Mouse (Mus musculus): ENCODE measurements around the gene Tsen34. TPM values are rescaled to one million over a fixed set of nuclear protein-coding genes. Genes with fewer than 3 reads are reported as not detected.
"Not testable (repeated sequence)": the region's sequence is repeated elsewhere in the genome, so short reads cannot be mapped to it uniquely, and the experiment has no call there.

Gene Tsen34
- total RNA-seq, 1 experiment from 2014 or later = 22.9 TPM

DNA sequence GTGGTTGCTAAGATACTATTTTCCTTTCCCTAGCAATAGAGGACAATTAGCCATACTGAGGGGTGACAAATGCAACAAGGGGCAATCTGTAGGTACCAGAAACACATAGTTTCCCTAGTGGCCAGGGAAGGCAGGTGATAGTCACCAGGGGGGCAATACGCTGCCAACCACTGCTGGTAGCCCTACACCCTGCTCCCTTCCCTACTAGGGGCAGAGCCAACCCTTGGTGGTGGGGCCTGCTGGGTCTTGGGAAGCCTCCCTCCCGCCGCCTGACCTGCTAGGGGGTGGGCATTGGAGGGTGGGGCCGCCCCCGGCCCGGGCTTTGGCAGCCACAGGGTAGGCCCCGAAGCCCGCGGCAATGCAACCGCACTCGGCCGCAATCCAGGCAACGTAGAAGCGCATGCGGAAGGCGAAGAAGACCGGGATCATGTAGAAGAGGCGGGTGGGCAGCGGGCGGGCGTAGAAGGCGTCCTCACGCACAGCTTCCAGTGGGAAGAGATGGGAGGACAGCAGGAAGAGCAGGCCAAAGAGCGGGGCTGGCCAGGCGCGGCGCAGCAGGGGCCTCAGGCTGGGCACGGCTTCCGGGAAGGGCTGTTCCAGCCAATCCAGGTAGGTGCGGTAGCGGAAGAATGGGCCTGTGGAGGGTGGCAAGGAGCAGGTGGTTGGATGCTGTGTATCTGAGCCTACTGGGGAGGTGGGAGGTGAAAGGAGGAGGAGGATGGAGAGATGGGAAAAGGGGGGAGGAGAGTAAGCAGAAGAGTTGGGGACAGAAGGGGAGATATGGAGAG is 7.1 kb upstream of the Tsen34 start:
- no peak for ATAC-seq (replicated peaks; ENCODE audit: low read depth, poor library complexity, severe bottlenecking)

DNA sequence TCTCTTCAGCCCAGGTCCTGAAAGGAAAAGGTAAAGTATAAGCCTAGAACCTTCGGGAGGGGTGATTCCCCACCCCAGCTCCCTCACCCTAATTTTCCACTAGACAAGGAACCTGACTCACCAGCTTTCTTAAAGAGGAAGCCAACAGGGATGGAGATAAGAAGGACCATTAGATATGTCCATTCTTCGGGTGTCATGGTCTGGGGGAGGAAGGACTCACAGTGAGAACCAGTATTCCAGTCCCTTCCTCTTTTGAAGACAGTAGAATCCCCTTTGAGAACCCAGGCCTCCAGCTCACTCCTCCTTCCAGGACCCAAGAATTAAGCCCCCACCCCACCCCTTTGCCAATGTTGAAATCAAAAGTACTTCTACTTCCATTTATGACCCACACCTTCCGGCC is 744 bp upstream of the Tsen34 start:
- ATAC-seq (replicated peaks; ENCODE audit: low read depth, poor library complexity, severe bottlenecking) = no peak

DNA sequence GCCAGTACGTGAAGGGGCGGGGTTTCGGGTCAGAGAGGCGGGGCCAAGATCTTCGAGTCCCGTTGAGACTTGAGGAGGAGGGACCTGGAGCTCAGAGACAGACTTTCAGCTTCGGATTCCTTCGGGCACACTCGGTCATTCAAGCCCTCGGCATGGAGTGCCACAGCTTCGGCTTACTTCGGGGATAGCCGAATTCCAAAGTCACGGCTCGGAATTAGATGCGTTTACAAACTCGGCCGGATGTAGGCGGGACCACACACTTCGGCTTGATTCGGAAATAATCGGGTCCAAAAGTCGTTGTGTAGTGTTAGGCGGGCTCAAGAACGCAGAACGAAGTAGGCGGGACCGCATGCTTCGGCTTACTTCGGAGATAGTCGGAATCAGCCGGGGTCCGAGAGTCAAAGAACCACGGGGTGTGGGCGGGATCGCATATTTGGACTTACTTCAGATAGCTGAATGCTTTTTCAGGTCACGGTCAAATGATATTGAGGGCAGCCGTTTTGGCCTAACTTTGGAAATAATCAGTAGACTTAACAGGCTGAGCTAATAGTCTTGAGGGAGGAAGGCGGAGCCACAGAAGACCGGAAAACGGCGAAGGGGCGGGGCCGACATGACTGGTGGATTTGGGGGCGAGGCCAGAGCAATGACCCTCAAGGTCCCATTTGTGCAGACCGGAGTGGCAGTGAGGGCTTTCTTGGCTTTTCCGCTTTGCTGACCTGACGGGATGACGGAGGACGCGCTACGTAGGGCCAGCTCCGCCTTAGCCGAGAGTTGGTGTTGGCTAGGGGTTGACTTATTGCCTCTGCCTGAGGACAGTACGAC is 535 bp downstream of the Tsen34 start, which contains the start of gene Mboat7:
TSS of gene Mboat7 (minus strand) at position 537 of the 822 bp plus-strand sequence.
- ATAC-seq (replicated peaks; ENCODE audit: low read depth, poor library complexity, severe bottlenecking) = peak; percentile 69

DNA sequence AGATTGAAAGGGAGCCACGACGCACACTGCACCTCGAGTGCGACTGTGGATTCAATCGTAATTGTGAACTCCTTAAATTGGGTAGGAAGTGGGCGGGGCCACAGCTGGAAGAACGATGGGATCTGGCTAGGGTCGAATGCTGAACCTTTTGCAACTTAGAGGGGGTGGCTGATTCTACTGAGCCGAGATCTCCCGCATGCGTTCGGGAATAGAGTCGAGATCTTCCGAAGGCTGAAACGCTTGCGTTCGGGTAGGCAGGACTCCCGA is 1.1 kb downstream of the Tsen34 start:
- ATAC-seq (replicated peaks; ENCODE audit: low read depth, poor library complexity, severe bottlenecking) = no peak

DNA sequence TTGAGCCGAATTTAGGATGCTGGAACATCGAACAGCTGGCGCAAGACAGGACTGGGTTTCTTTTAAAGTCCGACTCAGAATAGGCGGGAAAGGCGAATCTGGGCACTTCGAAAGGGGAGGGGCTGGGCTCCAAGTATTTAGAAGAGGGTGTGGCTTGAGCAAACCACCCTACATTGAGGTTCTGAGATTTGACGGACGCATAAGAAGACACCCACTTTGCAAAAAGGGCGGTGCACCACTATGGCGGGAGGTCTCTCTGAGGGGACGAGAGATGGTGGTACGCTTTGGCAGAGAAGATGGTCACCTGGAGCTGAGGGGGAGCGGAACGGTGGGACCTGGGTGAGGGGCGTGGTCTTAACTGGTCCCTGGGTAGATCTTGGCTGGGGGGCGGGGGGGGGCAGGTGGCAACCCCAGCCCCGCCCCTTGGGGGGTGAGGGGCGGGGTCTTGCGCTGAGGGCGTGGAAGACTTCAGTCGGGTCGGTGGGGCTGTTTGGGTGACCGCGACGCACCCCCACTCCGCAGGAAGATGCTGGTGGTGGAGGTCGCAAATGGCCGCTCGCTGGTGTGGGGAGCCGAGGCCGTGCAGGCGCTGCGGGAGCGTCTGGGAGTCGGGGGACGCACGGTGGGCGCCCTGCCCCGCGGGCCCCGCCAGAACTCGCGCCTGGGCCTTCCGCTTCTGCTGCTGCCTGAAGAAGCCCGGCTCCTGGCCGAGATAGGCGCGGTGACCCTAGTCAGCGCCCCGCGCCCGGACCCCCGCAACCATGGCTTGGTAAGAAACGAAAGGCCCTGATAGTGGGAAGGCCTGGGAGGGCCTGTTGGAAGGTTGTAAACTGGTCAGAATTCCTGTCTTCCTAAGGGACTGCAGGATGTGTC is 1.6 kb downstream of the Tsen34 start:
- peak; percentile 27 for ATAC-seq (replicated peaks; ENCODE audit: low read depth, poor library complexity, severe bottlenecking)

DNA sequence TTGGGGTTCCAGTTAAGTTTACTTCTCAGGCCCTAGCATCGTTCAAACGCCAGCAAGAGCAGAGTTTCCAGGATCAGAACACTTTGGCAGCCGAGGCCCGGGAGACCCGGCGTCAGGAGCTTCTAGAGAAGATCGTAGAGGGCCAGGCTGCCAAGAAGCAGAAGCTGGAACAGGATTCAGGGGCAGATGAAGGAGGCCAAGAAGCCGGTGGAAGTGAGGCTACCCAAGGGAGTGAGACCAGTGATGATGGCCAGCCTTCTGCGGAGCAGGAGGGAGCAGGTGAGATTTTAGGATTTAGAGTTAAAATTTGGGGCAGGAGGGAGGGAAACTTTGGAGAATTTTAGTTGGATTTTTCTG is 2.3 kb downstream of the Tsen34 start:
- ATAC-seq (replicated peaks; ENCODE audit: low read depth, poor library complexity, severe bottlenecking) = not testable (repeated sequence)

DNA sequence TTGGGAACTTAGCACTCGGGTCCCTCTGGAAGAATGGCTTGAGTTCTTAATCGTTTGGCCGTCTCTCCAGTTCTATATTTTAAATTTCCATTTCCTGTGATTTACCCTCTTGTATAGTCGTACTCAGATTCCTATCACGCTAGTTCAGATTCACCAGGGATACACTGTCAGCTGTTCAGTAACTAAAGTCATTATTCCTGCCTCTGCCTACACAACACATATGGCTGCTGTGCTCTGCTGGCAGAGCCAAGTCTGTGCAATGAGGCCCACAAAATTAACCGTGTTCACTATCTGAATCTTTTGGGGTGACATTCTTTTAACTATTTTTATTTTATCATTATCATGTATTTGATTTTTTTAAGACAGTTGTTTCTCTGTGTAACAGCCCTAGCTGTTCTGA is 5.8 kb downstream of the Tsen34 start:
- ATAC-seq (replicated peaks; ENCODE audit: low read depth, poor library complexity, severe bottlenecking) = no peak

DNA sequence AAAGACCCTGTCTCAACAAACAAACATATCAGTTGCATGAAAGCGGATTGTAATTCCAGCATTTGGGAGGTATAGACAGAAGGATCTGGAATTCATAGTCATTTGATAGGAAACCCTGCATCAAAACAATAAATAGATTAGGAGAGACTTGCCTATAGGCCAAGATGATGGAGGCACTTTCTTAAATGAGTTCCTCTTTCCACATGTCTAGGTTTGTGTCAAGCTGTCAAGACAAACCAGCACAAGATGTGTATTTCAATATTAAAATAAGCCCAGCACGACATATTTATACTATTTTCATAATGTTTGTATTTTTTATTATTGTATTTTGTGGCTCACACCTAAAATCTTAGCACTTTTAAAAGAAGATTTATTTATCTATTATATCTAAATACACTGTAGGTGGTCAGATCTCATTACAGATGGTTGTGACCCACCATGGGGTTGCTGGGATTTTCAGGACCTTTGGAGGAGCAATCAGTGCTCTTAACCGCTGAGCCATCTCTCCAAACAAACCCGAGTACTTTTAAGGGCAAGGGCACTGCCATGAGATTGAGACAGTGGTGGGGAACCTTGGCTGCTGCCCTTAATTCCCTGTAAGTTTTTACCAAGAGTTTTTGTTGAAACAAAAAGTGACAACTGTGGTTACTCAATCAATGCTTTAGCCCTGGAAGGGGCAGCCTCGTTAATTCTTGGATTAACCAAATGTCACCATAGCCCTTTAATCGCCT is 10.7 kb downstream of the Tsen34 start:
- ATAC-seq (replicated peaks; ENCODE audit: low read depth, poor library complexity, severe bottlenecking) = no peak; the same call in 1 of the 2 replicates

DNA sequence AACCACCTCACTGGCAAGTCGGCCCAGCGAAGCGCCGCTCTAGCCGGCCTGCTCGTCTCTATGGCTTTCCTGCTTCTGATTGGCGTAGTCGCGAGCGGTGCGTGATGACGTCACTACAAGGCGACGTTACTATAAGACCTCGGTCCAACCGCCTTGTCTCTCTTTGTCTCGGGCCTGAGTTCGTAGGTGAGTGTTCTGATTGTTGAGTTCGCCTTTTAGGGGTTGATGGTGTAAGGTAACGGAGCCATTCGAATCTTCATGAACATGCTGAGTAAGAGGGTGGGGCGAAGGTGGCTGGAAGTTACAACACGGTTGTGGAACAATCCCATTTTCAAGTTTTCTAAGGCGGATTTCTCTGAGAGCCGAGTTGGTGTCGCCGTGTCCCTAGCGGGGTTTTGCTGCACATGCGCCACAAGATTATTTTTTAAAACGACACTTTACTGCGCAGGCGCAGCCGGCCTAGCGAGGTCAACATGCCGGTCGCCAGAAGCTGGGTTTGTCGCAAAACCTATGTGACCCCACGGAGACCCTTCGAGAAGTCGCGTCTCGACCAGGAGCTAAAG is 11.3 kb downstream of the Tsen34 start, which contains the start of gene Rps9:
TSS of gene Rps9 (plus strand) at position 115 of the 563 bp plus-strand sequence.
- peak; percentile 82 for ATAC-seq (replicated peaks; ENCODE audit: low read depth, poor library complexity, severe bottlenecking)

DNA sequence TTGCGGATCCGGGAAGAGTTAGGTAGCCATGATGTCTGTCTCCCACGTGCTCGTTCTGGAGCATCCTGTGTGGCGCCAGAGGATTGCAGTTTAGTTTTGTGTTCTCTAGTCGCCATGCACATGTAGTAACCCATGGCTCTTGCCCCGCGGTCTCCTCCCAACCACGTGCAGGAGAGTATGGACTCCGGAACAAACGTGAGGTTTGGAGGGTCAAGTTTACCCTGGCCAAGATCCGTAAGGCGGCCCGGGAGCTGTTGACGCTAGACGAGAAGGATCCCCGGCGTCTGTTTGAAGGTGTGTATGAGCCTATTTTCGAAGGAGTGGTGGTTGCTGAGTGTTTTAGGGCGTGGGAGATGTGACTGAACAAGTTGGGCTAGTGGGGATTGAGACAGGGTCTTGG is 11.8 kb downstream of the Tsen34 start:
- ATAC-seq (replicated peaks; ENCODE audit: low read depth, poor library complexity, severe bottlenecking) = no peak

DNA sequence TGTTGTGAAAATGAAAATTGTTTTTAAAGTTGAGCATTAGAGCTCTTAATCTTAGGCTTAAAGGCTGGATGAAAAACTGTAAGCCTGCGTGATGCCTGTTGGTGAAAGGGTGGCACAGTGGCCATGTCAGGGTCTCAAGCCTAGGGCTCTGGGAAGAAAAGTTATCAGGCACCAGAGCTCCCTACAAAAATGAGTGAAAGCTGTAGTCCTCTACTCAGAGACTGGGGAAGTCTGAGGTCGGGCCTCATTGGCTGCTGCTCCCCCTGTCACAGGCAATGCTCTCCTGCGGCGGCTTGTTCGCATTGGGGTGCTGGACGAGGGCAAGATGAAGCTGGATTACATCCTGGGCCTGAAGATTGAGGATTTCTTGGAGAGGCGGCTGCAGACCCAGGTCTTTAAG is 12.8 kb downstream of the Tsen34 start:
- ATAC-seq (replicated peaks; ENCODE audit: low read depth, poor library complexity, severe bottlenecking) = not testable (repeated sequence)

DNA sequence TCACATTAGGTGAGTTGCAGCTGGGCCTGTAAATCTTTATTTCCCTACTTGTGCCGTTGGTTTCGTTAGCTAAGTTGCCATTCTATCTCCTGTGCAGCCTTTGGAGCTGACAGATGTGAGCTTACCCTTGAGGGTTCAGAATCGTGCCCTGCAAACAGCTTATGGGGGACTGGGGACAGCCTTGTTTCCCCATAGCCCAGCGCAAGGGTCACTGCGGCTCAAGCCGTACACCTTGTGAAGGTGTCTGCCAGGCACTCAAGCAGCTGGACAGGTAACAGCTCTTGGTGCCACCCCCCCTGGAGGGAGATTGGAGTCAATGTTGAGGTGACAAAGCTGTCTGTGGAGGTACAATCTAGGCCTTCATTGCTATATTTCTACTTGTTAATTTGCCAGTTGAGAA is 13.2 kb downstream of the Tsen34 start:
- no peak for ATAC-seq (replicated peaks; ENCODE audit: low read depth, poor library complexity, severe bottlenecking)

DNA sequence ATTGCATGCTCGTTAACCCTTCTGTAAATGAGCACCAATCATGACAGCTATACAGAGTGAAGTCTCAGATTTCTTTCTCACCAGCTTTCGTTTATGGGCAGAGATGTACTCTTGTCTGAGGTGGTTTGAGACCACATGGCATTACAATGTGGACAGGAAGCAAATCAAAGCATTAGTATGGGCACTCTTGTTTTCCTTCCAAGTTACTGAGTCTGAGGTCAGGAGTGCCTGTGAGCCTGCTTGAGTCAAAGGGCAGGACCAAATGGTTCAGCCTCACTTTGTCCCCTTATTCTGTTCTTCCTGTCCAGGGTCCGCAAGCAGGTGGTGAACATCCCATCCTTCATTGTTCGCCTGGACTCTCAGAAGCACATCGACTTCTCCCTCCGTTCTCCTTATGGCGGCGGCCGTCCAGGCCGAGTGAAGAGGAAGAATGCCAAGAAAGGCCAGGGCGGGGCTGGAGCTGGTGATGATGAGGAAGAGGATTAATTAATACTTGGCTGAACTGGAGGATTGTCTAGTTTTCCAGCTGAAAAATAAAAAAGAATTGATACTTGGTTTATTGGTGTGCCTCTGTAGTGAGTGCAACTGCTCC is 13.8 kb downstream of the Tsen34 start:
- no peak for ATAC-seq (replicated peaks; ENCODE audit: low read depth, poor library complexity, severe bottlenecking)

DNA sequence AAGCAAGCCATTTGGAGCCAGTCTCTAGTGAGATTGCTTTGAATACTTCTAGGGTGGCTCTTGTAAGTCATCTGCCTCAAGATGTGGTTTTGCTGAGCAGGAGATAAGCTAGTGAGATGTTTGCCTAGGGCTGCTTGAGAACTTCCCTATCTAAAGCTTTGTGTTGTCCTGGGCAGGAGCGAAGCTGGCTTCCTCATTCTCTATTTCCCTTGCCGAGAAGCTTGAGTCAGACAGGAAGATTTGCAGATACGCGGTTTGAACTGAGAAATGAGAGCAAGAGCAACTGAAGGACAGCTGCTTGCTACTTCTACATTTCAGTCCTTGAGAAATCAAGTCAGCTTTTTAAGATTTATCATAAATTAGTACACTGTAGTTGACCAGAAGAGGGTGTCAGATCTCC is 14.4 kb downstream of the Tsen34 start:
- peak; percentile 62 for ATAC-seq (replicated peaks; ENCODE audit: low read depth, poor library complexity, severe bottlenecking)

DNA sequence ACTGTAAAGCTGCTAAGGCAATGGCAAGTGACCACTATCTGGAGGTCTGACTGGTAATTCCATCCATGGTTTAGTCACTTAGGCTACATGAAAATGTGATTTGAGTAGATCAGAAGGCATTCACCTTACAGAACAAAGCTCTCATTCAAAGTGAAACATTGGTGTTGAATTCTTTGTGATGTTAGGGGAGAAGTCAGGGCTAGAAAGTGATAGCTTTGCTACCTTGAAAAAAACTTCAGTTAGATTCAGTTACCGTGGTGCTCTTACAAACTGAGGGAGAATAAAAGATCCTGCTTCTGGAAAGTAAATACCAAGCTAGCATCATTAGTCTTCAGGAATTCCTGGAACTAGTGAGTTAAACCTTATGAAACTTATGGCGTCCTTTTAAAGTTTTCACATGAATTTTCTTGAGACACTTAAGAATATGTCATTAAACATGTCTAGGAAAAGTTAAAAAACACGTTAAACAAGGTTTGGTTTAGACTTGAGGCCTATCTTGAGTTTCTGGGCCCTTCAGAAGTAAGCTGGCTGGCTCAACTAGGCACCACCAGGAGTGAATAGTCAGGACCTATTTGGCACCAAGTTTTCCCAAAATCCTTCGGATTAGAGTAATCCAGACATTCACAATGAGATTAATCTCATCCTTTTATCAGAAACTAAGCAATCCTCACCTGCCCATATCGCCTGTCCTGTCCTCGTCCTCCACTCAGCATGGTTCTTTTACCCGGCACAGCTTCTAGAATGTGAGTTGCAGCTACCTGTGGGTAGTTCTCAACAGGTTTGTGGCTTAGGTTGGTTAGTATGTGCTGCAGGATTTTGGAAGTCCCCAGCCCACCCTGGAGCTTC is 15.1 kb downstream of the Tsen34 start:
- ATAC-seq (replicated peaks; ENCODE audit: low read depth, poor library complexity, severe bottlenecking) = no peak

DNA sequence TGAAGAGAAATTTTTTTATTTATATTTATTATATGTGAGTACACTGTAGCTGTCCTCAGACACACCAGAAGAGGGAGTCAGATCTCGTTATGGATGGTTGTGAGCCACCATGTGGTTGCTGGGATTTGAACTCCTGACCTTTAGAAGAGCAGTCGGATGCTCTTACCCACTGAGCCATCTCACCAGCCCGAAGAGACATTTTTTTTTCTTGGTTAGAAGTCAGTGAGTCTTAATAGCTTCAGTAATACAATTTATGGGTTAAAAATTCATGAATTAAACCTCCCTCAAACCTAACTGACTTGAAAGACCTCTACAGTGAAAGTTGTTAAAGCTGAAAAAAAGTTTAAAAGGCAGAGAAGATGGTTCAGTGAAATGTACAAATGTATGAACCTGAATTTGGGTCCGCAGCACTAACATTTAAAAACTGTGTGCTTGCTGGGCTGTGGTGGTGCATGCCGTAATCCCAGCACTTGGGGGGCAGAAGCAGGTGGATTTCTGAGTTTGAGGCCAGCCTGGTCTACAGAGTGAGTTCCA is 15.9 kb downstream of the Tsen34 start:
- ATAC-seq (replicated peaks; ENCODE audit: low read depth, poor library complexity, severe bottlenecking) = not testable (repeated sequence)

DNA sequence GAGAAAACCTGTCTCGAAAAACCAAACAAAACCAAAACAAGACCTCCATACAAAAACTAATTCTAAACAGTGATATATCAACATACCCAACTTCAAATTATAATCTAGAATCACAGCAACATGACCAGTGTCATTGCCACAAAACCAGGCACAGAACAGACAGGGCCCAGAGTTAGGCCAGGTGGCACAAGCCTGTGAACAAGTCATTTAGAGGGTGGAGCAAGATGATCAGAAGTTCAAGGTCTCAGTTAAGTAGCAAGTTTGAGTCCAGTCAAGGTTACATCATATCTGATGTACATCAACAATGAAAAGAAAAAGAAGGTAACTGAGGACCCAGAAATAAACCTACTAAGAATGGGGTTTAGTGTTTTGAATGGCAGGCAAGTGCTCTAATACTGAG is 16.3 kb downstream of the Tsen34 start:
- ATAC-seq (replicated peaks; ENCODE audit: low read depth, poor library complexity, severe bottlenecking) = no peak

DNA sequence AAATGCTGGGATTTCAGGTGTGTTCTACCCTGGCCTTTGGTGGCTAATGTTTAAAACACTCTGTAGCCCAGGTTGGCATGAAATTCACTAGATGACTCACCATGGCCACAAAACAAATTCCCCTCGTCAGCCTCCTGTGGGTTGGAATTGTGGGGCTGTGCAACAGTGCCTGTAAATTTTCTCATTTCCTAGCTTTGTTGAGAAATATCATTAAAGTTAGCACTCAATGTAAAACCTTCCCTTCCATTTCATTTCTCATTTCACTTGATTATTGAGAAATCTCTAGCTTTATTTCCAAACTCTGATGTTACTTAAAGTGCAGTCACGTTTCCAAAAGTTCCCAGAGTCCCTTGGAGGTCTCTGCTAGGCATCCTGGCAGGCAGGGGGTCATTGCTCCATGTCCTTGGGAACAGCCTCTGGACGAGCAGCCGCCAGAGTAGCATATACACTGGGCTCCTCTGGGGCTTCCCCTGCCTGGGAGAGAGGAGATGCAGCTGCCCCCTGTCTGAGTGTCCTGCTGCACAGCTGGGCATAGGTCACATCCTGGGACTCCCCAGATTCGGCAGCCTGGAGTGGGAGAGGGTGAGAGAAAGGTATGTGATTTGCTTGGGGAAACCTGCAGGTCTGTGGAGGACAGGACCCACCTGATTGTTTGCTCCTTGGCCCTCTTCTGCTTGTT is 19.7 kb downstream of the Tsen34 start:
- ATAC-seq (replicated peaks; ENCODE audit: low read depth, poor library complexity, severe bottlenecking) = no peak

Data from common myeloid progenitor, adult 5-6 weeks (primary cell).